Mouse (Mus musculus): ENCODE results near the gene Gsdma3.
"Not testable (repeated sequence)": the region's sequence is repeated elsewhere in the genome, so short reads cannot be mapped to it uniquely, and the experiment has no call there.

DNA sequence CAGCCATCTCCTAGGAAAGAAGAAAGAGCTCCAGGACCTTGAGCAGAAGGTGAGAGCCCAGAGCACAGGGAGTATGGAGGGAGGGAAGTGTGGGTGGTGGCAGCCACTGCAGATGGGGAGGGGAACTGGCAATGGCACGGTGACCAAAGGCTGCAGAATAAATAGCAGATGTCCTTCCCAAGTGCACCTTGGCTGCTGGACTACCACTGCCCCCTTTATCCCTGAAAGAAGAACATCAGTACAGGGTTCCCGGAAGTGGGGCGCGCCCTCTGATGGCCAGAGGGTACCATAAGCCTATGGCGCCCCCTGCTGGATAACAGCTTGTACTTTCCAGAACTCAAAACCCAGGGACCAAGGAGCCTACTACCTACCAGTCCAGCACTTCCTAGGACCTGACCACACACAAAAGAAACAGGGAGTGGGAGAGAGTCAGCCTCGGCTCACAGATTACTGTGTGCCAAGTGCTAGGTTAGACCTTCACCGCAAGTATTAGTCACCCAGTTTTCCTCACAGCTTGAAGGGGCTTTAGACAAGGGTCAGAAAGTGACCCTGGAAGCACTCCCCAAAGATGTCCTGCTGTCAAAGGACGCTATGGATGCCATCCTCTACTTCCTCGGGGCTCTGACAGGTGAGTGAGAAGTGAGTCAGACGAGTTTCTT is 9.3 kb downstream of the Gsdma3 start:
- TF ChIP-seq CTCF (IDR thresholded peaks at IDR 0.05; ENCODE audit: low read depth), result peak; percentile 69
- not testable (repeated sequence) for TF ChIP-seq EP300 (optimal IDR thresholded peaks at IDR 0.05)
